Mouse (Mus musculus) fibroblast of lung, adult 2 months (primary cell): ENCODE results near the gene Nqo1.

Source experiments
- DNase-seq: peaks from one replicate; pipeline ENCODE4 v3.0.0-alpha.2; 2011; ENCODE audit warnings: low read depth

The Nqo1 gene

DNA sequence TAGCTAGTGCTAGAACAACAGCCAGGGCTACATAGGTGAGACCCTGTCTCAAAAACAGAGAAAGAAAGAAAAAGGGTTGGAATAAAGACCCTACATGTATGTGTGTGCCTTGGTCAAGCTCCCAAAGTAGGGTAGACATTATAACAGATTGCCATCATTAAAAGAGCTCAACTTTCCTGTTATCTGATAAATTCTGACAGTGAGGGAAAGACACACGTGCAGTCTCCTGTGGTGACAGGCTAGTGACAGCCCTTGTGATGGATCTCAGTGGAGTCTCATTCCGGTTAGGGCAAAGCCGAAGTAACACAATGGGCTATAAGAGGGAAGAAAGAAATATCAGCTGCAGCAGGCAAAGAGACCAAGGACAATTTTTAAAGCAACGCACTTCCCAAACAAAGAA, 1.1 kb upstream of the Nqo1 start:
- DNase-seq: no peak

DNA sequence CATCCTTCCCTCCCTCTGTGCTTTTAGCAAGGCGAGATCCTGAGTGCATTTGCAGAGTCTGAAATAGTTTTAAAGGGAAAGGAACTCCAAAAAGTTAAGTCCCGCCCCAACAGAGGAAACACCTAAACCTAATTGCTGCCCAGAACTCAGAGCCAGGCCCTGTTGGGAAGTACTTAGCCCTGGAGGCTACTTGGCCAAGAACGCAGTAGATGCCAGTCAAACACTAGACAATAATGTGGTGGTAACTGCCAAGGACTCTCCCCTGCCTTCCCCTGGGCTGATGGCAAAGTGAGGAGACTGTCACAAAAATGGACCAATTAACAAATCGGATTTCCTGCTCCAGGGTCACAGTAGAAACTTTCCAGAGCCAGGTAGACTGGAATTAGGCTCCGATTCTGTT, 1.1 kb downstream of the Nqo1 start:
- no peak for DNase-seq

DNA sequence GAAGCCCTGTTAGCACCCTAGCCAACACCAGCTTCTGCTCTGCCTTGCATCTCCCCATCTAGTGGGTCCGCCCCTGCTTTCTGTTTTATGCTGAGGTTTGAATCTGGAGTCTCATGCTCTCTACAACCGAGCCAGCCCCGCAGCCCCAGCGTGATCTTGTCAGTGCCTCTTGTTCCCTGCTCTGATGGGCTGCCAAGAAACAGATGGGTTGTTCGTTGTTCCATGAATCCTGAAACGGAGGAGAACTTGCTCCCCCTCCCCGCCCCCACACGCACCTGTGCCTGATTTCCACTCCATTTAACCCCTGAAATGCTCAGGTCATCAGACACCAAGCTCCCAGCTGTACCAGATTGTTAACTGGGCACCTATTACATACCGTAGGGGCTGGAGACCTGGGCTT, 3.5 kb downstream of the Nqo1 start:
- no peak for DNase-seq

DNA sequence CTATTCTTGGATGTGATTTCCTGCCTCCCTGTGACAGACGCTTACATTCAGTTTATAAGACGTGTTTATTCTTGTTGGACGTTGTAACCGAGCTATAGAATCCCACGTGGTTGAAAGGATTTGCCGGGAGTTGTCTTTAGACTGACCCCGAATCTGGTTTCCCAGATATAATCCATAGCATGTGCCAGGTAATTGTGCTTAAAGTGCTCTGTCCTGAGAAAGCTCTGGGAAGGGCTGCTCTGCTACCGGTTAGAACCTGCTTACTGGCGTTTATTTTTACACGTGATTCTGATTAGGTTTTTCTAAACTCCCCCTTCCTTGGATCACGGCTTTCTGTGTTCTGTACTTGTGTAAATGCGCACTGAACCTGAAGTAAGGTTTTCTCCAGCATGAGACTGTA, 5.3 kb downstream of the Nqo1 start:
- no peak for DNase-seq

DNA sequence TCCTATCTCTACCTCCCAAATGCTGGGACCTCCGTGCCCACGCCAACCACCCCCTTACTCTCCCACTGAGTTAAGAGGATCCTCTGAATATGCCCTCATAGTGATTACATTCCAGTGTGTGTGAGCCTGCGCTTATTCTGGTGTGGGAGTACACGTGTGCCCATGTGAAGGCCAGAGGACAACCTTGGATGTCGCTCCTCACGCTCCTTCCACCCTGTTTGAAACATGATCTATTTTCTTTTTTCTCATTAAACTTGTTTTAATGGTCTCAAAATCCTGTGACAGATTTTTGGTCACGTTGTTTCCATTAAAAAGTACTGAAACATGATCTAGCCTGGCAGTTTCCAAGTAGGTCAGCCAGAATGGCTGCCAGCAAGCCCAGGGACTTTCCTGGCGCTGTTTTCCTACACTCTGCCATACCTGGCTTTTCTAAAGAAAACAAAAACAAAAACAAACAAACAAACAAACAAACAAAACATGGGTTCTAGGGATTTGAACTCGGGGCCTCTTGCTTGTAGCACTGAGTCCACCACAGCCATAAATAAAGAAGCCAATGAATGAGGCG, 6.8 kb downstream of the Nqo1 start:
- peak; percentile 40 for DNase-seq

DNA sequence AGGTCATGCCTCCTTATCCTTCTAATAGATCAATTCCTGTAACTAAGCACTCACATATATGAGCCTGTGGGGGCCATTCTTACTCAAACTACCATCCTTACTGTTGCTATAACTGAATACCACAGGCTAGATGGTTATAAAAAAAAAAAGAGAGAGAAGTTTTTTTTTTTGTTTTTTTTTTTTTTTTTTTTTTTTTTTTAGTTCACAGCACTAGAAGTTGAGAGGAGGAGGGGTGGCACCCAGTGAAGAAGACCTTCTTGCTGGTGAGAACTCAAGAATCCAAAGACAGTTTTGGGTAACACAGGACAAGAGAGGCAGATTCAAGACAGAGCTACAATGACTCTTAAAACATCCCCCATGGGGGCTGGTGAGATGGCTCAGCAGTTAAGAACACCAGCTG, 7.6 kb downstream of the Nqo1 start:
- no peak for DNase-seq

DNA sequence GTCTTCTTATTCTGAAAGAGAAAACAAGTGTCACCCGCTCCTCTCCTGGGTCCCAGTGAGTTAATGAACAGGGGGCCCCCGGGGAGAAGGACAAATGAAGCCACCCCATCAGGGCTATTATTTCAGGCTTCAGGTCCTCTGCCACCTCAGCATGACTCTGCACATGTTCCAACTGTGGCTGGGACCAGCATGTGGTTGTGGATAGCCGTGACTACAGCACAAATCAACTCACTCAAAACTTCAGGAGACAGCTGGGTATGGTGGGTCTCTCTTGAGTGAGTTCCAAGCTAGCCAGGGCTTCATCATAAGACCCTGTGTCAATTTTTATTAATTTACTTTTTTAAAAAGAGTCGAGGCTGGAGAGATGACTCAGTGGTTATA, 11.9 kb downstream of the Nqo1 start:
- DNase-seq: no peak

DNA sequence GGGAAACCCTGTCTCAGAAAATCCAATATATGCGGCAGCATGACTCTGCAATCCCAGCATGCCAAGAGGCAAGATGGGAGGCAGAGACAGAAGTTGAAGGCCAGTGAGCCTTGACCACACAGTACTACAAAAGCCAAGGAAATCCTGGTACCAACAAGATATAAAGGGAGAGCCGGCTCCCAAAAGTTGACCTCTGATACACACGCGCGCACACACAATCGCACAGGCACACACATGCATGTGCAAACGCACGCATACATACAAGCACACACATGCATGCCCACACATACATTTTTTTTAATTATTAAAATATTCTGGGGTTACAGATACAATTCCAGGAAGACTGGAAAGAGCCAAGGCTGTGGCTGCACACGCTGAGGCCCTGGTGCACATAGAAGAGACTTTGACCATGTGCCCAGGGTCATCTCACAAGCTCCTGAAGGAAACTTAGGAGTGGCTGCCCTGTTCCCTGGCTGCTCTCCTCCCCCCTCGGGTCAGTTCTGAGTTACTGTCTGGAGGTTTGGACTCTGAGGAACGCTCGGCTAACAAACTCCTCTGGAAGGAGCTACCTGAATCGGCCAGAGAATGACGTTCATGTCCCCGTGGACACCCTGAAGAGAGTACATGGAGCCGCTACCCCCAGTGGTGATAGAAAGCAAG, 12.4 kb downstream of the Nqo1 start:
- DNase-seq: no peak

DNA sequence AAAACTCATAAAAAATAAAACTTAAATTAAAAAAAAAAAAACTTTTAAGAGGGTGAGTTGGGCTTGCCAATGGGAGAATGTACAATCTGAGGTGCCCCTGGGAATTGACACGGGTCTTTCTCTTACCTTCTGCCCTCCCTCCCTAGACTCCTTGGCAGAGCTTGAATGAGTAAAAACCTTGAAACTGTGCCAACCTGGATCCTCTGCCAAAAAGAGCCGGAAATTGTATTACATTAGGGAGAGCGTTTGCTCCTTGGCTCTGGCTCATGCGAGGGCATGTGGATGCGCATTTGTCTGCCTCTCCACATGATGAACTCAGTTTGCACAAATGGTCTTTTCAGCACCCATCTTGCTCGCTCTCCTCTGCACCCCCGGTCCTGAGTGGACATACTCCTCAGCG, 13.4 kb downstream of the Nqo1 start:
- DNase-seq: no peak

DNA sequence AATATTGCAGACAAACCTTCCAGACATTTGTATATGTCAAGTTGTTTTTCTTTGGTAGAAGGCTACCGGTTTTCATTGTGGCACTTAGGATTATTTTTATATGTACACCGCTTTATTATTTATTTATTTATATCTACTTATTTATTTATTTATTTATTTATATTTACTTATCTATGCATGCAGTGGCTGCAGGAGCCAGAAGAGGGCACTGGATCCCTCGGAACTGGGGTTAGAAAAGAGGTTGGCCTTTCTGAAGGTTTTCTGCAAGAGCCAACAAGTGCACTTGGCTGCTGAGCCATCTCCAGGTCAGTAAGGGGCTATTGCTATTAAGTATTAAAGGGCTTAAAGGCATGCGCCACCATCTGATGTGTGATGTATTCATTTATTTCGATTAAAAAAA, 15.1 kb downstream of the Nqo1 start:
- DNase-seq: peak; percentile 41

DNA sequence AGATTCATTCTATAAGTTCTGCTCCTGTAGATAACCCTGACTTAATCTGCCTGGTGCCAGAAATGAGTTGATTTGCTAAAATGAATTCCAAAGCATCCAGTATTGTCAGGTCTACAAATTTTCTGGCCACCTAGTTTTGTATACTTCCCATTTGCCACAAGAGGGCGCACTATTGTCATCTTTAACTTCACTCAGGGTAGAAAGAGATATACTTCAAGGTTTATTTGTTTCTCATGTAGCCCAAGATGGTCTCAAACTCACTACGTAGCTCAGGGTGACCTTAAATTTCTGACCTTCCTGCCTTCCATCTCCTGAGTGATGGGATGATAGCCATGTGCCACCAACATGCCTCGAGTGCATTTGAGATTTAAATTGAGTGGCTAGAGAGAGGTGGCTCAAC, 16.4 kb downstream of the Nqo1 start:
- no peak for DNase-seq

DNA sequence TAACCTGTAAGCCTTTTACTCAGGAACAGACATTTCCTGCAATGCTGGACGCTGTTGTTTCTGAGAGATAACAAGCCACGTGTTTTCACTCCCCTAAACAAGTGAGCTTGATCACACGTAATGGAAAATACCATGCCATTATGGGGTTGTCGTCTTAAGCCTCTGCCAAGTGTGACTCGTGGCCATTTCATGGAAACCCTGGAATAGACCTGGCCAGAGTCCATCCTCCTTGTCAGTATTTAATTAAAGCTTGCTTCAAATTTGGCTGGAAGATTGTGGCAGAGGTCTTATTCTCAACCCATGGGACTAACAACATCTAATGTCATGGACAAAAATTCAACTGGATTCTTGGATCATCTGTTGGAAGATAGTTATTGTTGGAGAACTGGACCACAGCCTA, 16.8 kb downstream of the Nqo1 start:
- no peak for DNase-seq

DNA sequence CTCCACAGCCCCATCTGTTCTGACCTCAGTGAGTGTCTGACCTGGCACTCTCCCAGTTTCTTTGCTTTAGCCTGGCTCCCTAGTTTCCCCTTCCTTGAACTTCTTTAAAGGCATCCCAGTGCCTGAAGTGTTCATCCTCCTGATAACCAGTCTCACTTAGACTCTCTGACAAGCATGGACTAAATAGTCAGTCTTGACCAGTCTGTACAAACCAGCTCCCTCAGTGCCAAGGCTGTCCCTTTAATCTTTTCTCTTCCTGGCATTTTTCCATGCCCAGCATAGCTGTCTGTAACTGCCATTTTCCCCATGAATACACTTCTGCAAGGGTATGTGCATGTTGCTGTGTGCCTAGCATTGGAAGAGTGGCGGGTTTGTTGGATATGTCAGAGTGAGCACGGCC, 17.9 kb downstream of the Nqo1 start:
- no peak for DNase-seq

DNA sequence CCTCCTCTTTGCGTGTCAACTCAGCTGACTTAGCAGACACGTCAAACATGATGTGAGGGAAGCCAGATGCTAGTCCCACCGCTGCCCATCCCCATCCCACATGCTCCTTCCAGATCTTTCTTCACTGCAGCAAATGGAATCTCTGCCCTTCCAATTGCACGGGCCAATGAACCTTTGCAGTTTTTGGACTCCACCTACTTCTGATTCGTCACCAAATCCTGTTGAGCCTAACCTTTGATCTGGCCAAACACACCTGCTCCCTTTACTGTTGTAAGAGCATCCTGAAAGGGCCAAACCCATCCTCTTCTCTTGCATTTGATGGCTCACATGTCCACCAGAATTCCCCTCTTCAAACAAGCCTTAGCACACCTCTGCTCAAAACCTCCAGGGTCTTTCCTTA, 18.4 kb downstream of the Nqo1 start:
- DNase-seq: no peak

DNA sequence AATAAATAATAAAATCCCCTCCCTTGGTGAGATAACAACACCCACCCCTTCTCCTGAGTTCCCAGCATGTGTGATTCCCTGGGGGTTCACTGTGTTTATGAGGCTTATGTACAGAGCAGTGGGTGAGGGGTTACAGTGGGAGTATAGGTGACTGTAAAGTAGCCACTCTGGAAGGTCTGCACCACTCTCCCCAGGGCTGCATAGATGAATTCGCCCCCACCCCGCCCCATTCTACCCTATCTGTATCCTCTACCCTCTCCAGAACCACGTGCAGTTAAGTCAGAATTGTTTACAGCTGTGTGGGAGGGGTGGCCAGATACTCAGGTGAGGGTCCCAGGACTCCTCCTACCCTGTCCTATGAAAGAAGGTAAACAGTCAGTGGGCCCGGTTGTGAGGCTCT, 20.1 kb downstream of the Nqo1 start:
- DNase-seq: no peak

DNA sequence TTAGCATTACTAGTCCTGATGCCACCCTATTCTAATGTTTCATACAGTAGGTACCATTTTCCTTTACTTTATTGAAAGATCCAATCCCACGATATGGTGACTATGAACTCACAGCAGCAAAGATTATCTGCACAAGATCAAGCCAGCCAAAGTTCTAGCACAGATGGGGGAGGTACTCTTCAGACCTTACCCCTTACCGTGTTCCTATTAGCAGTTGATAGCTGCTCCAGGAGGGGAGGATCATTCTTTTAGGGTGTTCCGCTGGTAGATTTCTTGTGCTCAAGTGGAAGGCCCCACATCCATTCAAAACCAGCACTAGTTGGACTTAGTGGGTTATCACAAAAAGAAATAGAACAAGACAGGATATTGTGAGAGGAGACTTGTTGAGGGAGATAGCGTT, 21.3 kb downstream of the Nqo1 start:
- DNase-seq: no peak

DNA sequence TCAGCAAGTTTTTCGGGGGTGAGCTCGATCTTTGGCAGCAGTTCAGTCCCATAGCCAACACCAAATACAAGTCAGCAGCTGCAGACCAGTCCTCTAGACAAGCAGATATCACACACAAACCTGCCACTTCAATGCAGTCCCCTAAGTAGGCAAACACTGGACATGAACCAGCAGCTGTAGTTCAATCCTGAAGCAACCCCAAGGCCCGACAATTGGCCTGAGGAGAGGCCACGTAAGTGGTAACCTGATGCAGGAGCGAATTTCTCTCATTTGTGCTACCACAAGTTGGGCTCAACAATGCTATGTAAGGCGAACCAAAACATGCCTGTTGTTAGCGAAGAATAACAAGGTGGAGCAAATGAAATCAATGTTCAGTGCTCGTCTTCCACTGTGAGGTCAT, 22.3 kb downstream of the Nqo1 start:
- no peak for DNase-seq

DNA sequence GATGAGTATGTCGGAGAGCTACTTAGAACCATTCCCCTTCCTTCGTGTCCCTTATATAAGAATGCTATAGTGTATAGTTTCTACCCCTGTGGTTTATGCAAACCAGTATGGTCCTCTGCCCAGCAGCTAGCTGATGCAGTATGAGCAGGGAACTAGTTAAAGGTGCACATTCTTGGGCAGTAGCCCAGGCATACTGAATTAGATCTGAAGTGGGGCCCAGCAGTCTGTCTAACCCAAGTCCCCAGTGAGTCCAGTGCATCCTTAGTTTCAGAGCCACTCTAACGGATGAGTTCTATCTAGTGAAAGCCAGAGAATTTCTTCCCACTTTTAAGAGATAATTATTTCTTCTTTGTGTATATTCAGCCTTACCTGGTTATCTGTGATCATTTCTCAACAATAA, 25.7 kb downstream of the Nqo1 start:
- no peak for DNase-seq

DNA sequence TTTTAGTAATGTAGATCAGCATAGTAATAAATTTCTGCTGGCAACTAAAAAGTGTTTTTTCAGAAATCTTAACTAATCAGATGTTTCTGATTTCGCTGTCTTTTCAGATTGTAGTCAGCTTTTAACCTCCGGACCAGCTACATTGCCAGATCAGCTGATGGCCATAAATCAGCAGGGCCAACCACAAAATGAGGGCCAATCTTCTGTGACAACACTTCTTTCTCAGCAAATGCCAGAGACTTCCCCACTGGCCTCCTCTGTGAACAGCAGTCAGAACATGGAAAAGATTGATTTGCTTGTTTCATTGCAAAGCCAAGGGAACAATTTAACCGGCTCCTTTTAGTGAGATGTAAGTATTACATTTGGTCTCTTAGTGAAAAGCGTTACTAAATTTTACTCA, 32.7 kb downstream of the Nqo1 start:
- peak; percentile 25 for DNase-seq
